Mouse (Mus musculus) hindbrain, postnatal 0 days (tissue): ENCODE measurements around the gene Tbc1d23. TPM values are rescaled to one million over a fixed set of nuclear protein-coding genes. Genes with fewer than 3 reads are reported as not detected.

Experiments used
- ATAC-seq: fragments of 200-750 bp; cut with Nextera tagmentation; 2 replicates; pipeline ENCODE4 v1.8.0; 2017; ENCODE audit warnings: mild to moderate bottlenecking, moderate TSS enrichment, moderate library complexity
- DNase-seq: peaks from one replicate; pipeline ENCODE4 v3.0.0-alpha.2; 2015; ENCODE audit warnings: low spot score
- H3K27ac ChIP-seq: fragments of 300-500 bp; sonication (generic); 2 replicates; pipeline ENCODE4 v1.5.1; 2014; ENCODE audit warnings: mild to moderate bottlenecking
- H3K27me3 ChIP-seq: fragments of 300-500 bp; sonication (generic); 2 replicates; pipeline ENCODE4 v1.6.1; 2014; ENCODE audit warnings: low read length, mixed read lengths; ENCODE audit not compliant: insufficient read depth
- H3K36me3 ChIP-seq: fragments of 300-500 bp; sonication (generic); 2 replicates; pipeline ENCODE4 v1.6.1; 2014; ENCODE audit warnings: low read length, mixed read lengths; ENCODE audit not compliant: insufficient read depth
- H3K4me1 ChIP-seq: fragments of 300-500 bp; sonication (generic); 2 replicates; pipeline ENCODE4 v1.6.1; 2014; ENCODE audit warnings: antibody characterized with exemption, low read length, mixed read lengths; ENCODE audit not compliant: insufficient read depth
- H3K4me2 ChIP-seq: fragments of 300-500 bp; sonication (generic); 2 replicates; pipeline ENCODE4 v1.6.1; 2014; ENCODE audit warnings: low read depth, mild to moderate bottlenecking, low read length, moderate library complexity, mixed read lengths
- H3K4me3 ChIP-seq: fragments of 300-500 bp; sonication (generic); 2 replicates; pipeline ENCODE4 v1.5.1; 2014; ENCODE audit warnings: low read length
- H3K9ac ChIP-seq: fragments of 300-500 bp; sonication (generic); replicated peaks from 2 replicates; pipeline ENCODE4 v1.6.1; 2014; ENCODE audit warnings: mild to moderate bottlenecking, low read length, moderate library complexity, mixed read lengths
- H3K9me3 ChIP-seq: fragments of 300-500 bp; sonication (generic); 2 replicates; pipeline ENCODE4 v1.6.1; 2016; ENCODE audit warnings: low read length, mixed read lengths
- CTCF ChIP-seq: IDR thresholded peaks from 2 replicates; pipeline ENCODE4 v1.5.1; 2016; ENCODE audit warnings: antibody characterized with exemption, control low read depth, low read depth
- WGBS: fragments of 180-500 bp; shearing (Covaris S2); extraction: QIAGEN DNeasy Blood & Tissue Kit; methylation state at CpG from one replicate; pipeline ENCODE4 v1.1.7; 2014; 5-methylcytosine and 5-hydroxymethylcytosine counted together
- polyA plus RNA-seq: library from polyadenylated mRNA; unstranded; fragments of >200 nt; fragmentation: Nextera tagmentation; extraction: Ambion mirVana; gene quantifications from 2 replicates; pipeline ENCODE4 v1.2.1, GENCODE M21; 2015
- total RNA-seq: library from RNA; depleted of rRNA; stranded (reverse); fragments of >200 nt; gene quantifications from 2 replicates; pipeline ENCODE4 v1.2.3, GENCODE M21; 2014

The Tbc1d23 gene
- total and polyA plus RNA-seq, 2 experiments from 2014 or later, result 32.3 to 62.6 TPM

DNA sequence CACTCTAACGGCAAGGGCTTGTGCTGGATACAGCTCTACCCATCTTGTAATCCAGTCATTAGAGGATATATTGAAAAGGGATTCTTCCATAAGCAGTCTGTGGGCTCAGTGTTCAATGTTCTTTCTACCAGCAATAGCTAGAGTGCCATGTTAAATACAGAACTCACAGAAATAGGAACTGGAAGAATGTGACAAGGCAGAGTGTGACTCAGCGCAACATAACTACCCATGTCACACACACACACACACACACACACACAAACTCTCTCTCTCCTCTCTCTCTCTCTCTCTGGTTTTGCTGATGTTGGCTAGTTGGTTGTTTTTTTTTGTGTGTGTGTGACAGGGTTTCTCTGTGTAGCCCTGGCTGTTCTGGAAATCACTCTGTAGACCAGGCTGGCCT is 20.3 kb downstream of the Tbc1d23 start:
- Histone ChIP-seq H3K4me1 (no peaks in the 10 kb centered on the region), H3K9me3 (no peaks in the 10 kb centered on the region), H3K27me3 (no peaks in the 10 kb centered on the region), H3K4me3 (no peak overlapping the region), H3K27ac (no peak overlapping the region), H3K9ac (no peak overlapping the region), H3K4me2 (no peak overlapping the region), H3K36me3 (peaks cover 17% of the 10 kb centered on the region; the same call in 1 of the 2 replicates)
- 91% methylated on average over 2 of the region's 2 CpGs for WGBS
- no peak for TF ChIP-seq CTCF
- DNase-seq, result no peak
- no peak for ATAC-seq

DNA sequence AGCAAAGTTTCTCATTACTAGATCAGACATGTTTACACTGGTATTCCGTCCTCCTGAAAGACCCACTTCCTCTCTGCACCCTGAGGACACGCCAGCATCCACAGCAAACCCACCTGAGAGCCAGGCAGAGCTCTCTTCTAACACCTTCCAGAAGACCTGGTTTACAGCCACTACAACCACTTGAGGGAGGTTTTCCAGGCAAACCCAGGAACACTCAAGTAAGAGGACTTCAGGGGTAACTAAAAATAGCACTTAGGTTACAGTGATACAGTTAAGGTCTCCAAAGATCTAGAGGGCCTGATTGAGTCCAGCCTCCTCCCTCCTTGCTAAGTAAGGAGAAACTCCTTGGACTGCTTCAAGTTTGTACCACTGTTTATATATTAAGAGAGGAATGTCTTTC is 23.0 kb downstream of the Tbc1d23 start:
- no peaks in the 10 kb centered on the region for H3K27me3 ChIP-seq
- H3K9ac ChIP-seq, result no peak overlapping the region
- no peak overlapping the region for H3K4me2 ChIP-seq
- H3K36me3 ChIP-seq, result peaks cover 17% of the 10 kb centered on the region; the same call in 1 of the 2 replicates
- no peak for DNase-seq
- H3K9me3 ChIP-seq, result no peaks in the 10 kb centered on the region
- no peak overlapping the region for H3K4me3 ChIP-seq
- H3K4me1 ChIP-seq, result no peaks in the 10 kb centered on the region
- 87% methylated on average over 2 of the region's 2 CpGs for WGBS
- no peak overlapping the region for H3K27ac ChIP-seq
- TF ChIP-seq CTCF, result no peak
- ATAC-seq, result no peak

DNA sequence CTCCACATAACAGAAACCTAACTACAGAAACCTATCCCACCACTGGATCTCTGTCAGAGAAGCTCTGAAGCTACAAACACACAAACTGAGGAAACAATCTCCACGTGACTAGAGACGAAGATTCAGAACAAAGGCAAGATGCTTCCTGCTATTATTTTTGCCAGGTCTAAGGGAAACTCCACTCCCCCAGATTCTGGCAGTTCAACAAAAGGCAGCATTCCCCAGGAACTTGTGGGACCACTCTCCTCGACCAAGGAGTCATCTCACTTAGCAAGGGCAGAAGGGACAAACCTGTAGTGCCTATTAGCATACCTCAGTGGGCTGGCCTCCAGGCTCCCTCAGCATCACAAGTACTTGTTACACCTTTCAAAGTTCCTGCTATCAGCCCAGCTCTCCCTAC is 34.0 kb downstream of the Tbc1d23 start:
- Histone ChIP-seq H3K4me1 (no peaks in the 10 kb centered on the region), H3K9ac (no peak overlapping the region), H3K4me2 (no peak overlapping the region), H3K27me3 (no peaks in the 10 kb centered on the region), H3K4me3 (no peak overlapping the region), H3K27ac (no peak overlapping the region), H3K9me3 (no peaks in the 10 kb centered on the region), H3K36me3 (peaks cover 11% of the 10 kb centered on the region; the same call in 1 of the 2 replicates)
- no peak for DNase-seq
- ATAC-seq, result no peak
- TF ChIP-seq CTCF, result no peak
- WGBS, result 56% methylated on average over 3 of the region's 3 CpGs

DNA sequence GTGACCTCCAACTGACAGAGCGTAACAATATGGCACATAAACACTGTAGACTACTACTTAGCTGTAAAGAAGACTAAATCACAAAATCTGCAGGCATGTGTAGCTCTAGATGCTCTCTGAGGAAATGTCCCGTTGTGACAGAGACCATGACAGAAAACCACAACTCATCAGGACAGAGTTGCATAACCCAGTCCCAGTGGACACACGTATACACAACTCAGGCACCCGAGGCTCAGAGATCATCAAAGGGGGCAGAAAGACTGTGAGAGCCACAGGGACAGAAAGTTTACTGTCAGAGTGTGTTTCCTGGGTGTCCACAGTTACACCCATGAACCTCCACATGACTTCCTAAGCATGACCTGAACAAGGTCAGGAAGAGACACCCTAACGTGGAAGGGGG is 34.7 kb downstream of the Tbc1d23 start:
- Histone ChIP-seq H3K4me2 (no peak overlapping the region), H3K9ac (no peak overlapping the region), H3K27me3 (no peaks in the 10 kb centered on the region), H3K4me3 (no peak overlapping the region), H3K4me1 (no peaks in the 10 kb centered on the region), H3K9me3 (no peaks in the 10 kb centered on the region), H3K36me3 (peaks cover 15% of the 10 kb centered on the region; the same call in 1 of the 2 replicates), H3K27ac (no peak overlapping the region)
- ATAC-seq (no peak), DNase-seq (no peak)
- 85% methylated on average over 5 of the region's 5 CpGs for WGBS
- no peak for TF ChIP-seq CTCF

DNA sequence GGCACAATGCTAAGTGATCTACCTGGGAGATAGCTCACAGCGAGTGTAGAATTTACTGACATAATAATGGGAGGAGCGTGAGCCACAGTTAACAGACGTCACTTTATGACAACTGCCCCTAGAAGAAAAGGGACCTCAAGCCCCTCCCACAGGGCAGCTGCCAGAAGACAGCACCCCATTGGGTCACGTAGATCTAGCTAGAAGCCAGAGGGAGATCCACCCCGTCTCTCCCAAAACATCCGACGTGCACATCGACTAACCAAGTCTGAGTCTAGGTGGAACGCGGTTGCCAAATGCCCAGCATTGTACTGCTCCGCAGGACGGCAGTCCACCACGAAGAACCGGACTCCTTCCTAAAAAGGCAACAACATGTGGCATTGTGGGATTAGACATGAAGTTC is 40.1 kb downstream of the Tbc1d23 start:
- ATAC-seq, result no peak
- 80% methylated on average over 14 of the region's 14 CpGs for WGBS
- Histone ChIP-seq H3K9ac (no peak overlapping the region), H3K27me3 (no peaks in the 10 kb centered on the region), H3K4me3 (no peak overlapping the region), H3K4me1 (no peaks in the 10 kb centered on the region), H3K4me2 (no peak overlapping the region), H3K9me3 (no peaks in the 10 kb centered on the region), H3K27ac (no peak overlapping the region), H3K36me3 (peaks cover 15% of the 10 kb centered on the region; the same call in 1 of the 2 replicates)
- no peak for TF ChIP-seq CTCF
- DNase-seq, result no peak

DNA sequence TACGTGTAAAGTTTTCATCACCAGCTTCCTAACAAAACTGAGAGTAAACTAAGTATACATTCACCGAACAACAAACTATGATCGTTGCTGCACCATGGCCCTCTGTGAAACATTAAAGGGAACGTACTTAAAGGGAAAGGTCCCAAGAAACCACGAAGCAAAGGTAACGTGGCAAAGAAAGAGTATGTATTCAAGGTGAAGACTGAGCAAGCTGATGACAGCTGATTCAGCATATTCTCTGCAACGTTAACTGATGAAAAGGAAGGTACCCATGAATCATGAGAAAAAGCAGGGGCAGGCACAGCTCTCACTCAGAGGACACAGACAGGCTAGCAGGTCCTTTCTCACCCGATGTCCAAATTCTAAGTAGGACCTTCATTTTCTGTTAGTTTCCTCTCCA is 40.9 kb downstream of the Tbc1d23 start:
- ATAC-seq, result no peak

DNA sequence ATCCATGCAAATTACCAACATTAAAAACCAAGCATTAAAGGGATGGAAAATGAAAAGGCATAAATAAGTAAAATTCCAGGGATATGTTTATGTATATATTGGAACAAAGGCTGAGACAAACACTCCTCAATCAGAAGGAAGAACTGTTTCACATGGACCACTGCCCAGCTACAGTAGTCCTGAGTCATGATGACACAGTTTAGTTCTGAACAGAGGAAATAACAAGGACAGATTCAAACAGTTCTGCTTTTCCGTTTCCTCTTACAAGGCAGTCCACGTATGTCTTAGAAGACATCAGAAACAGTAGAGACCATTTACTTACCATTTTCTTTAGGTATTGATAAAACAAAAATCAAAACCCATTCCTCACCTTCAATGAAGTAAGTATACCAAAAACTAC is 41.8 kb downstream of the Tbc1d23 start:
- Histone ChIP-seq H3K9ac (no peak overlapping the region), H3K27ac (no peak overlapping the region), H3K36me3 (peaks cover 16% of the 10 kb centered on the region; the same call in 1 of the 2 replicates), H3K9me3 (no peaks in the 10 kb centered on the region), H3K4me2 (no peak overlapping the region), H3K27me3 (no peaks in the 10 kb centered on the region), H3K4me3 (no peak overlapping the region), H3K4me1 (no peaks in the 10 kb centered on the region)
- no peak for ATAC-seq
- 75% methylated on average over 2 of the region's 2 CpGs for WGBS
- TF ChIP-seq CTCF, result no peak
- DNase-seq, result no peak

More for the DNA sequence above, 40.9 kb downstream of the Tbc1d23 start:
- no peak overlapping the region for H3K27ac ChIP-seq
- TF ChIP-seq CTCF, result no peak
- DNase-seq, result no peak
- no peak overlapping the region for H3K4me2 ChIP-seq
- H3K27me3 ChIP-seq, result no peaks in the 10 kb centered on the region
- no peaks in the 10 kb centered on the region for H3K4me1 ChIP-seq
- peaks cover 19% of the 10 kb centered on the region; the same call in 1 of the 2 replicates for H3K36me3 ChIP-seq
- H3K9me3 ChIP-seq, result no peaks in the 10 kb centered on the region
- no peak overlapping the region for H3K9ac ChIP-seq
- WGBS, result 93% methylated on average over 8 of the region's 8 CpGs
- H3K4me3 ChIP-seq, result no peak overlapping the region
